27 mouse cellular contexts compared by ENCODE assay signal in the genomic region with DNA sequence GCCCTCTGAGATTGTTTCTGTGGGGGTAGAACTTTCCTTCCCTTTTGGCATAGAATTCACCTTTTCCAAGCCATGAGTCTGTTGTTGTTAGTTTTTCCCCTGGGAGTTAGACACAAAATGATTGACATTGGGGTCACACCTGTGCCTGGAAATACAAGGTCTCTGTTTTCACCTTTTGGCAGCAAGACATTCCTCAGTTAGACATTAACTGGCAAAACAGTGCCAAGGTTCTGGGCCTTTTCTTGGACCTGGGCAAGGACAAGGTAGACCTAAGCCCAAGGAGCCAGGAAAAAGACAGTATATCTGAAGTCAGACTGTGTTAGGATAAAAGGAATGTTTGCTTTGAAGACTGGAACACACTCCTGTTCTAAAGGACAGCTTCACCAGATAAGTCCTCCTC. TPM values are rescaled to one million over a fixed set of nuclear protein-coding genes. Genes with fewer than 3 reads are reported as not detected.
DNase-seq lines count a peak whose midpoint lies in the region; ATAC-seq and TF ChIP-seq lines count a peak whose summit lies in the region.
"Had no signal": no experiment of that assay in that cellular context is flagged by ENCODE, and none has a peak within 500 bp of the region (broad histone marks: within the 10 kb centered on the region; RNA-seq: fewer than 3 reads in every experiment).

A gene (minus strand): TSS at position 27 of the 400 bp plus-strand sequence.

- no peak for ATAC-seq in kidney, postnatal 0 days (replicated peaks; ENCODE audit: low FRiP score, low read depth)
- ATAC-seq: CD4-positive, CD25-positive, alpha-beta regulatory T cell, adult 4 months; forebrain, embryonic 16.5 days had no signal

- no peaks in the 10 kb centered on the region for H3K36me3 ChIP-seq in kidney, postnatal 0 days (ENCODE audit: insufficient read depth, low read length)
- H3K36me3 ChIP-seq: embryonic facial prominence, embryonic 12.5 days; forebrain, embryonic 12.5 days; G1E; heart, embryonic 10.5 days; hindbrain, embryonic 12.5 days had no signal

- H3K9ac ChIP-seq in kidney, postnatal 0 days (ENCODE audit: low read depth, low read length): no peak within 1 kb of the TSS
- H3K9ac ChIP-seq: embryonic facial prominence, embryonic 12.5 days; forebrain, embryonic 12.5 days; hindbrain, embryonic 12.5 days had no signal

- H3K9me3 ChIP-seq in kidney, postnatal 0 days (replicated peaks; ENCODE audit: low read length): no peaks in the 10 kb centered on the region
- H3K9me3 ChIP-seq: embryonic facial prominence, embryonic 12.5 days; forebrain, embryonic 12.5 days; heart, embryonic 10.5 days; hindbrain, embryonic 12.5 days had no signal

- H3K4me2 ChIP-seq in kidney, postnatal 0 days (ENCODE audit: low read length): no peak within 1 kb of the TSS
- H3K4me2 ChIP-seq: embryonic facial prominence, embryonic 12.5 days; forebrain, embryonic 12.5 days; hindbrain, embryonic 12.5 days had no signal

- peak; percentile 43 for DNase-seq in heart, adult 11 months
- no peak for DNase-seq in heart, adult 9 months (ENCODE audit: low spot score in 2 of 2)
- DNase-seq in kidney, adult 8-10 months: peak; percentile 81 to 94
- DNase-seq in kidney, postnatal 0 days (ENCODE audit: low spot score): peak; percentile 3
- peak; percentile 69 to 89 for DNase-seq in kidney, postnatal 36 days
- no peak for DNase-seq in gastrocnemius, postnatal 10 days
- no peak for DNase-seq in ovary, postnatal 10 days (ENCODE audit: low spot score)
- DNase-seq: adrenal gland, adult 8-10 months; adrenal gland, postnatal 36 days; B cell, adult 2 months; cerebellum, adult 9-10 months; cerebellum, postnatal 25 days; gastrocnemius, postnatal 25 days; heart, postnatal 10 days; heart, postnatal 4 days had no signal

- no peak within 1 kb of the TSS for H3K4me3 ChIP-seq in kidney, postnatal 0 days (replicated peaks; ENCODE audit: low read depth, low read length)
- H3K4me3 ChIP-seq: embryonic facial prominence, embryonic 12.5 days; forebrain, embryonic 12.5 days; heart, embryonic 10.5 days; hindbrain, embryonic 12.5 days had no signal

- TF ChIP-seq CTCF in kidney, postnatal 0 days (IDR thresholded peaks at IDR 0.05; ENCODE audit: low read depth): no peak

- H3K27me3 ChIP-seq in kidney, postnatal 0 days (ENCODE audit: insufficient read depth, low read length): no peaks in the 10 kb centered on the region
- H3K27me3 ChIP-seq: embryonic facial prominence, embryonic 12.5 days; forebrain, embryonic 12.5 days; hindbrain, embryonic 12.5 days had no signal

- no peaks in the 10 kb centered on the region for H3K4me1 ChIP-seq in kidney, postnatal 0 days (replicated peaks; ENCODE audit: insufficient read depth, low read length)
- H3K4me1 ChIP-seq: embryonic facial prominence, embryonic 12.5 days; forebrain, embryonic 12.5 days; heart, embryonic 10.5 days; hindbrain, embryonic 12.5 days had no signal

- peak within 1 kb of the TSS; percentile 47 for H3K27ac ChIP-seq in kidney, postnatal 0 days
- H3K27ac ChIP-seq: embryonic facial prominence, embryonic 12.5 days; forebrain, embryonic 12.5 days; heart, embryonic 10.5 days; hindbrain, embryonic 12.5 days had no signal

RNA-seq across cellular contexts. Expression of the gene that starts here (rescaled TPM):
- polyA plus RNA-seq in kidney, postnatal 0 days (2015; fragmentation: Nextera tagmentation; extraction: Ambion mirVana): 131 and 133 TPM in 2 replicates
- not detected for total RNA-seq in gastrocnemius, postnatal 10 days (2021)
- total RNA-seq: adrenal gland, adult 8-10 months; adrenal gland, postnatal 36 days; gastrocnemius, adult 18-20 months; gastrocnemius, postnatal 25 days; granulocyte monocyte progenitor cell, adult 5-6 weeks; heart, postnatal 10 days; heart, postnatal 4 days had no signal
- polyA plus RNA-seq: CD4-positive, CD25-positive, alpha-beta regulatory T cell, adult 4 months; cortical plate, adult 2 months; embryonic facial prominence, embryonic 12.5 days; forebrain, embryonic 12.5 days; forebrain, embryonic 16.5 days; frontal cortex, adult 2 months; G1E; heart, embryonic 10.5 days; heart, embryonic 14.5 days; hindbrain, embryonic 12.5 days had no signal

Comparison
In these comparisons a context has a peak if more than half of its experiments do, and no peak if none do; other contexts are left out.
1. DNase-seq: peak in heart, adult 11 months (single experiment), kidney, adult 8-10 months (2 of 2), kidney, postnatal 0 days (single experiment) and kidney, postnatal 36 days (2 of 2); none in heart, adult 9 months (0 of 2), gastrocnemius, postnatal 10 days (single experiment) and ovary, postnatal 10 days (single experiment).